ENCODE assay signal across 10 mouse cellular contexts in the genomic region with DNA sequence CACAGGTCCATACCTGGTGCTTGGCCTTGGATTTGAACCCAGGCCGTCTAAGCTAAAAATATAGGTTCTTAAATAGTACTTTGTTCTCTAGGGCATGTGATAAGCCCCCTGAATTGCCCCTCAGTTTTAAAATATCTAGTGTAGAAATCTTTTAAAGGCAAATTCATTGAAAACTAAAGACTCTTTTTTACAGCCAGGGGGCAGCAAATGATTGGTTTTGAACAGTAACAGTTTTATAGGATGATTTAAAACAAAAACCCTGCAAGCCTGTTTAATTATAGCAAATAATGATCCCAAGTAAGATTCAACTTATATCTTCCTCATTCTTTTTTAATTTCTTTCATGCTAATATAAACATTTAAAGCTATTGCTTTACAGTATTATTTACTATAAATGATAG. TPM values are rescaled to one million over a fixed set of nuclear protein-coding genes. Genes with fewer than 3 reads are reported as not detected.
DNase-seq lines count a peak whose midpoint lies in the region.
"Had no signal": no experiment of that assay in that cellular context is flagged by ENCODE, and none has a peak within 500 bp of the region (broad histone marks: within the 10 kb centered on the region; RNA-seq: fewer than 3 reads in every experiment).

No protein-coding gene starts in this region.

- intact Hi-C loops in left cerebral cortex, postnatal 4 days (cut with DNase I): no loop called here

- peak; percentile 47 for DNase-seq in embryo, embryonic 10.5 days (ENCODE audit: low spot score)
- no peak for DNase-seq in embryo, embryonic 10 days (ENCODE audit: low spot score)
- DNase-seq in kidney, adult 9 months: peak; percentile 14
- no peak for DNase-seq in kidney, adult 11 months
- peak; percentile 15 for DNase-seq in ovary, postnatal 14 days (ENCODE audit: low spot score)
- no peak for DNase-seq in ovary, postnatal 36 days (ENCODE audit: low spot score)
- peak; percentile 24 for DNase-seq in left cerebral cortex, postnatal 4 days
- no peak for DNase-seq in yolk sac, embryonic 10.5 days (ENCODE audit: low spot score)
- DNase-seq: adrenal gland, adult 2 months; lung, adult 2 months had no signal

RNA-seq across cellular contexts. Expression of a gene that starts 58.9 kb away (rescaled TPM):
- 10 to 100 TPM; 95.3 to 99.6 TPM for total RNA-seq in left cerebral cortex, postnatal 4 days (2021)

Comparison
In these comparisons a context has a peak if more than half of its experiments do, and no peak if none do; other contexts are left out.
1. DNase-seq: peak in embryo, embryonic 10.5 days (single experiment), kidney, adult 9 months (single experiment), ovary, postnatal 14 days (single experiment) and left cerebral cortex, postnatal 4 days (single experiment); none in embryo, embryonic 10 days (single experiment), kidney, adult 11 months (single experiment), ovary, postnatal 36 days (single experiment) and yolk sac, embryonic 10.5 days (single experiment).